Mouse (Mus musculus): ENCODE measurements at regions not wholly inside any gene's neighbourhood (a gene's known extent, or its start where the extent isn't known, plus 50 kb on each side); places are given as distances from the start of the nearest gene placed in this dataset.
A peak's percentile ranks its signal among the peaks of the same experiment; 100 is the strongest.

DNA sequence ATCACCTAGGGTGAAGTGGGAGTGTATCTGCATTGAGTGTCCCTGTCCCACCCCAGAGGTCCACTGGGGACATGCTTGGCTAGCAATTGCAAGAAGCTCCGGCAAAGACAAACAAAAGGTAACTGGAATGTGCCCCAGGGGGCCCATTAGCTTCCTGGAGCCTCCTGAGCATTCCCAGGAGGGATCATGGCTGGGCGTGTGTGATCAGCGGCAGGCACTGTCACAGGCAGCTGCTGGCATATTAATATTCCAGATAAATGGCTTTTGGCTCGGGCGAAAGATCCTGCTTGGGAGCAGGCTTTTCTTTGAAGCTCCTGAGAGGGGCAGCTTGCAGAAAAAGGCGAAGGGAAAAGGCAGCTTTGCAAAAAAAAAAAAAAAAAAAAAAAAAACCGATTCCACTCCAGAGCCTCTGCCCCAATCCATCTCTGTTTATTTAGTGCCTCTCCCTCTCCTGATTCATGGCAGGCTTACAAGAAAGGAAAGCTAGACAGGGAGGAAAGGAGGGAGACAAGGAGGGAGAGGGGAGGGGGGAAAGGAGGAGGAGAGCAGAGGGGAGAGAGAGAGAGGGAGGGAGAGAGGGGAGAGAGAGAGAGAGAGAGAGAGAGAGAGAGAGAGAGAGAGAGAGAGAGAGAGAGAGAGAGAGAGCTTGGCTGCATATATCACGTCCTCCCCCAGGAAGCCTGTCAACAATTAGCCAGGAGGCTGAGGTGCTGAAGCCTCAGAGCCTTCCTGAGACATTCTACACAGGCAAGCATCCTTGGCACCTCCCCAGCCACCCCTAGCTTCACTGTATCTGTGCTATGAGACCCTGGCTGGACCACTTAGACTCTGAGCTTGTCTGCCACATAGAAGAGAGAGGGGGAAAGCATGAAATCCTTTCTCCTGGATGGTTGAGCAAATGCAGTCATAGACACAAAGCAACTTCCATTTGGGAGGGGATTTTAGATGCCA, 443.4 kb upstream of the Zmiz1 start:
- H3K27ac ChIP-seq (ENCODE audit: control insufficient read depth, low read depth, low read length) = no peak overlapping the region
- no peak for DNase-seq (ENCODE audit: low read depth, low spot score)
- no peaks in the 10 kb centered on the region for H3K36me3 ChIP-seq (ENCODE audit: control insufficient read depth in 1 of 2, insufficient read depth in 2 of 2, low read length in 2 of 2)
- no peaks in the 10 kb centered on the region for H3K9me3 ChIP-seq (replicated peaks; ENCODE audit: insufficient read depth, low read length)
- no peaks in the 10 kb centered on the region for H3K27me3 ChIP-seq (ENCODE audit: control insufficient read depth in 1 of 2, insufficient read depth in 2 of 2, low read length in 2 of 2)
- no peaks in the 10 kb centered on the region for H3K4me1 ChIP-seq (ENCODE audit: control insufficient read depth in 1 of 2, insufficient read depth in 2 of 2, low read length in 2 of 2)
- no peak for TF ChIP-seq ZMIZ1 (IDR thresholded peaks at IDR 0.05; ENCODE audit: low read depth, low read length)
- H3K9ac ChIP-seq (ENCODE audit: control insufficient read depth, low read depth, low read length, poor library complexity, severe bottlenecking) = no peak overlapping the region
- H3K4me3 ChIP-seq (ENCODE audit: control insufficient read depth in 1 of 2, insufficient read depth in 1 of 2, low read depth in 2 of 2, low read length in 2 of 2) = no peak overlapping the region
- H3K79me2 ChIP-seq (ENCODE audit: control insufficient read depth, insufficient read depth, low read length, poor library complexity) = no peaks in the 10 kb centered on the region

DNA sequence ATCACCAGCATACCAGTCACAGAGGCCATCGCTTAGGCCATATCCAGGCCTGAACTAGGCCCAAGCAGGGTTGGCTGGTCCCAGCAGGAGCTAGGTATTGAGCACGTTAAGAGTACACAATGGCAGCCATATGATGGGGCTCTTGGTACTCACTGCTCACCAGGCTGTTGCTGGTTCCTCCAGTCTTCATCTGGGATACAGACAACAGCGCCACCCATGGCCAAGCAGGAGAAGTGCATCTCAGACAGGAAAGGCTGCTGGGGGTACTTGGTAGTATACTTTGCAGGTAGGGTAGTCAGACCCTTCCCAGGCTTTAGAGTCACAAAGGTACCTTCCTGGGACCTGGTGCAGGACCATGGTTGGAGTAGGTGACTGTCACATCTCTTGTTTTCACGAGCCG, 441.1 kb upstream of the Zmiz1 start:
- TF ChIP-seq CTCF (IDR thresholded peaks at IDR 0.05 in 2 of 3, conservative IDR thresholded peaks at IDR 0.05 in 1 of 3; ENCODE audit: control insufficient read depth in 1 of 3, insufficient read depth in 1 of 3, low read depth in 2 of 3, low read length in 3 of 3, poor library complexity in 1 of 3, severe bottlenecking in 1 of 3) = peak in 2 of 3 experiments; percentile 2 to 44; a peak in 3 of 6 replicates
- no peak for TF ChIP-seq USF2 (IDR thresholded peaks at IDR 0.05; ENCODE audit: borderline replicate concordance in 1 of 2, insufficient read depth in 1 of 2, low read depth in 1 of 2, low read length in 2 of 2)
- no peaks in the 10 kb centered on the region for H3K9me3 ChIP-seq (replicated peaks; ENCODE audit: insufficient read depth, low read length)

DNA sequence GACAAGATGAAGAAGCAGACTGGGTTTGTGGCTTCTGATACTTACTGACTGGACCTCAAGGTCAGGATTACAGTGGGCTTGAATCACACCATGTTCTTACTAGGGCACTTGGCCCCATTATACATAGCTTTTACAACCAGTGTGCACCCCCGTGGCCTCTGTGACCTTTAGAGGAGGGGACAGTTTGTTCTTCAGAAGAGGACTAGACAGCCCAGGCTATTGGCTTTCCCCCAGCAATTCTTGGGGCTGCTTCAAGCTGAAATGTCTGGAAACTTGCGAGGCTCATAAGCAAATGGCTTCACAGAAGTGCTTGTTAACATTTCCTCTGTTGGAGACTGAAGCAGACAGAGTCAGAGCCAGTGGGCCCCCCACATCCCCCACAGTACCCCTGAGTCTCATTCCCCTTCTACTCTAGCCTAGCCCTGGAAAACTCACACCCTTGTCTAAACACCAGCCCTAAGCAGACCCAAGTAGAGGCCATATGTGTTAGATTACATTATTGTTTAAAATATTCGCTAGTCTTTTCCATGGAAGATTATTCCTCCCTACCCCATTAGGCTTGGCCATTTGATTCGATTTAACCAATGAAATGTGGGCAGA, 439.6 kb upstream of the Zmiz1 start:
- Histone ChIP-seq H3K4me3 (ENCODE audit: control insufficient read depth in 1 of 2, insufficient read depth in 1 of 2, low read depth in 2 of 2, low read length in 2 of 2) (no peak overlapping the region), H3K27me3 (ENCODE audit: control insufficient read depth in 1 of 2, insufficient read depth in 2 of 2, low read length in 2 of 2) (no peaks in the 10 kb centered on the region), H3K27ac (ENCODE audit: control insufficient read depth, low read depth, low read length) (no peak overlapping the region), H3K9ac (ENCODE audit: control insufficient read depth, low read depth, low read length, poor library complexity, severe bottlenecking) (no peak overlapping the region), H3K4me1 (ENCODE audit: control insufficient read depth in 1 of 2, insufficient read depth in 2 of 2, low read length in 2 of 2) (no peaks in the 10 kb centered on the region), H3K36me3 (ENCODE audit: control insufficient read depth in 1 of 2, insufficient read depth in 2 of 2, low read length in 2 of 2) (no peaks in the 10 kb centered on the region), H3K79me2 (ENCODE audit: control insufficient read depth, insufficient read depth, low read length, poor library complexity) (no peaks in the 10 kb centered on the region), H3K9me3 (replicated peaks; ENCODE audit: insufficient read depth, low read length) (no peaks in the 10 kb centered on the region)
- no peak for DNase-seq (ENCODE audit: low read depth, low spot score)
- TF ChIP-seq GABPA (IDR thresholded peaks at IDR 0.05; ENCODE audit: low read depth, low read length) = no peak
- no peak for TF ChIP-seq CHD1 (IDR thresholded peaks at IDR 0.05; ENCODE audit: low read depth, low read length)
- TF ChIP-seq POLR2A (IDR thresholded peaks at IDR 0.05; ENCODE audit: control insufficient read depth in 1 of 2, insufficient read depth in 1 of 2, low read depth in 1 of 2, low read length in 2 of 2, poor library complexity in 1 of 2) = no peak
- no peak for TF ChIP-seq SMC3 (IDR thresholded peaks at IDR 0.05; ENCODE audit: low read depth, low read length)
- TF ChIP-seq TCF12 (IDR thresholded peaks at IDR 0.05; ENCODE audit: low read depth, low read length) = no peak
- no peak for TF ChIP-seq CHD2 (IDR thresholded peaks at IDR 0.05; ENCODE audit: low read length)
- no peak for TF ChIP-seq POLR2AphosphoS2 (IDR thresholded peaks at IDR 0.05; ENCODE audit: low read length)
- no peak for TF ChIP-seq KAT2A (conservative IDR thresholded peaks at IDR 0.05; ENCODE audit: low read depth, low read length)
- TF ChIP-seq BHLHE40 (IDR thresholded peaks at IDR 0.05; ENCODE audit: borderline replicate concordance, low read depth, low read length) = no peak
- no peak for TF ChIP-seq MAFK (IDR thresholded peaks at IDR 0.05; ENCODE audit: borderline replicate concordance, low read depth, low read length)
- TF ChIP-seq ETS1 (IDR thresholded peaks at IDR 0.05; ENCODE audit: low read depth, low read length) = no peak
- no peak for TF ChIP-seq MAZ (IDR thresholded peaks at IDR 0.05; ENCODE audit: low read depth, low read length)
- no peak for TF ChIP-seq TAL1 (IDR thresholded peaks at IDR 0.05; ENCODE audit: low read length)

More for the DNA sequence above, 441.1 kb upstream of the Zmiz1 start:
- Histone ChIP-seq H3K4me3 (ENCODE audit: control insufficient read depth in 1 of 2, insufficient read depth in 1 of 2, low read depth in 2 of 2, low read length in 2 of 2) (no peak overlapping the region), H3K27me3 (ENCODE audit: control insufficient read depth in 1 of 2, insufficient read depth in 2 of 2, low read length in 2 of 2) (no peaks in the 10 kb centered on the region), H3K27ac (ENCODE audit: control insufficient read depth, low read depth, low read length) (no peak overlapping the region), H3K4me1 (ENCODE audit: control insufficient read depth in 1 of 2, insufficient read depth in 2 of 2, low read length in 2 of 2) (no peaks in the 10 kb centered on the region), H3K79me2 (ENCODE audit: control insufficient read depth, insufficient read depth, low read length, poor library complexity) (no peaks in the 10 kb centered on the region), H3K9ac (ENCODE audit: control insufficient read depth, low read depth, low read length, poor library complexity, severe bottlenecking) (no peak overlapping the region), H3K36me3 (ENCODE audit: control insufficient read depth in 1 of 2, insufficient read depth in 2 of 2, low read length in 2 of 2) (no peaks in the 10 kb centered on the region)
- no peak for DNase-seq (ENCODE audit: low read depth, low spot score)
